Mouse (Mus musculus) layer of hippocampus, postnatal 36 days (tissue): ENCODE results near the gene Clic1. TPM values are rescaled to one million over a fixed set of nuclear protein-coding genes. Genes with fewer than 3 reads are reported as not detected.
A peak's percentile ranks its signal among the peaks of the same experiment; 100 is the strongest.

ENCODE experiments used
- DNase-seq, 2 experiments: peaks; one replicate each; pipeline ENCODE4 v3.0.0; 2022
- total RNA-seq, 2 experiments: library from RNA; stranded (reverse); gene quantifications; 2 replicates each; pipeline ENCODE4 v1.2.3; 2021

The Clic1 gene
- total RNA-seq, 2 experiments from 2014 or later: 6.7 to 11.5 TPM

- DNase-seq: no peak
Measured at GRCm38 (mm10) chr17:35045807-35046680, 3.7 kb upstream of the Clic1 start.

GRCm38 (mm10) chr17:35046681-35047455 lies 2.9 kb upstream of the Clic1 start, which contains the start of gene Msh5:
TSS of gene Msh5 (minus strand) at chr17:35046745.
- peak; percentile 87 to 92 for DNase-seq

GRCm38 (mm10) chr17:35047688-35048087 lies 2.1 kb upstream of the Clic1 start:
- DNase-seq: no peak

GRCm38 (mm10) chr17:35048149-35048931 lies 1.4 kb upstream of the Clic1 start:
- no peak for DNase-seq

GRCm38 (mm10) chr17:35048932-35049440 lies 780 bp upstream of the Clic1 start:
- no peak for DNase-seq

- no peak for DNase-seq
Measured at GRCm38 (mm10) chr17:35050126-35050750, 472 bp downstream of the Clic1 start.

- DNase-seq: no peak
Measured at GRCm38 (mm10) chr17:35051156-35052086, 1.7 kb downstream of the Clic1 start.

- DNase-seq: no peak
Measured at GRCm38 (mm10) chr17:35052271-35052798, 2.6 kb downstream of the Clic1 start.

GRCm38 (mm10) chr17:35055691-35056495 lies 6.1 kb downstream of the Clic1 start:
- no peak for DNase-seq

GRCm38 (mm10) chr17:35057090-35057489 lies 7.3 kb downstream of the Clic1 start:
- no peak for DNase-seq

GRCm38 (mm10) chr17:35058316-35058715 lies 8.6 kb downstream of the Clic1 start:
- DNase-seq: no peak

GRCm38 (mm10) chr17:35058911-35059892 lies 9.4 kb downstream of the Clic1 start, which contains the start of gene Ddah2:
TSS of gene Ddah2 (plus strand) at chr17:35059035.
- DNase-seq: peak; percentile 67 to 78

GRCm38 (mm10) chr17:35060071-35060470 lies 10.3 kb downstream of the Clic1 start:
- no peak for DNase-seq

- DNase-seq: no peak
Measured at GRCm38 (mm10) chr17:35060737-35061297, 11.1 kb downstream of the Clic1 start.

- DNase-seq: no peak
Measured at GRCm38 (mm10) chr17:35061299-35061698, 11.5 kb downstream of the Clic1 start.

- DNase-seq: no peak
Measured at GRCm38 (mm10) chr17:35063466-35063865, 13.7 kb downstream of the Clic1 start.

- no peak for DNase-seq
Measured at GRCm38 (mm10) chr17:35064378-35064877, 14.7 kb downstream of the Clic1 start.
